Mouse (Mus musculus): ENCODE results near the gene Fam192a. TPM values are rescaled to one million over a fixed set of nuclear protein-coding genes. Genes with fewer than 3 reads are reported as not detected.

The Fam192a gene
- 40.3 and 54.1 TPM in 2 replicates for polyA plus RNA-seq (2015; fragmentation: Nextera tagmentation; extraction: Ambion mirVana)

GRCm38 (mm10) chr8:94601607-94602385, at the start of gene Fam192a, which contains the start of gene Rspry1:
Fam192a (minus strand) TSS chr8:94601997.
Rspry1 (plus strand) TSS chr8:94601937.

GRCm38 (mm10) chr8:94532873-94533671, 68.7 kb downstream of the Fam192a start, which contains the start of gene Cpne2:
Cpne2 (plus strand) TSS chr8:94532990.

Other genes with a start within 250 kb of the Fam192a start
- 71.6 and 94.6 TPM in 2 replicates for gene Herpud1, start 215.6 kb downstream of the Fam192a start, polyA plus RNA-seq (2015; fragmentation: Nextera tagmentation; extraction: Ambion mirVana)
- gene Nlrc5, start 167.6 kb downstream of the Fam192a start, polyA plus RNA-seq (2015; fragmentation: Nextera tagmentation; extraction: Ambion mirVana): 0.33 and 0.47 TPM in 2 replicates
- 16.9 and 17.3 TPM in 2 replicates for gene Cpne2, start 69.0 kb downstream of the Fam192a start, polyA plus RNA-seq (2015; fragmentation: Nextera tagmentation; extraction: Ambion mirVana)
- 15.1 and 20.2 TPM in 2 replicates for gene Rspry1, start 60 bp downstream of the Fam192a start, polyA plus RNA-seq (2015; fragmentation: Nextera tagmentation; extraction: Ambion mirVana)
- 79.6 and 105 TPM in 2 replicates for gene Arl2bp, start 64.6 kb upstream of the Fam192a start, polyA plus RNA-seq (2015; fragmentation: Nextera tagmentation; extraction: Ambion mirVana)
- 3.0 and 3.1 TPM in 2 replicates for gene Pllp, start 94.3 kb upstream of the Fam192a start, polyA plus RNA-seq (2015; fragmentation: Nextera tagmentation; extraction: Ambion mirVana)
- not detected in 2 replicates for gene Ccl22, start 143.6 kb upstream of the Fam192a start, polyA plus RNA-seq (2015; fragmentation: Nextera tagmentation; extraction: Ambion mirVana)
- gene Cx3cl1, start 170.0 kb upstream of the Fam192a start, polyA plus RNA-seq (2015; fragmentation: Nextera tagmentation; extraction: Ambion mirVana): 15.1 and 16.2 TPM in 2 replicates
- gene Ccl17, start 208.5 kb upstream of the Fam192a start, polyA plus RNA-seq (2015; fragmentation: Nextera tagmentation; extraction: Ambion mirVana): 1.1 and 1.2 TPM in 2 replicates
- gene Coq9, start 236.3 kb upstream of the Fam192a start, polyA plus RNA-seq (2015; fragmentation: Nextera tagmentation; extraction: Ambion mirVana): 96.9 and 125 TPM in 2 replicates
- 78.5 and 86.3 TPM in 2 replicates for gene Ciapin1, start 236.4 kb upstream of the Fam192a start, polyA plus RNA-seq (2015; fragmentation: Nextera tagmentation; extraction: Ambion mirVana)